Mouse (Mus musculus) ovary, adult 18-20 months (tissue): ENCODE results near the gene Tfap2e.
A peak's percentile ranks its signal among the peaks of the same experiment; 100 is the strongest.

Experiments used
- DNase-seq: peaks from one replicate; pipeline ENCODE4 v3.0.0; 2022; ENCODE audit warnings: low spot score, mixed read lengths

Gene Tfap2e

GRCm38 (mm10) chr4:126706630-126707438, 29.2 kb downstream of the Tfap2e start:
- DNase-seq: no peak

- no peak for DNase-seq
Observed at GRCm38 (mm10) chr4:126696908-126697307, 39.1 kb downstream of the Tfap2e start.

- no peak for DNase-seq
Observed at GRCm38 (mm10) chr4:126693021-126693420, 43.0 kb downstream of the Tfap2e start.

- DNase-seq: no peak
Observed at GRCm38 (mm10) chr4:126689457-126689856, 46.6 kb downstream of the Tfap2e start.

- DNase-seq: no peak
Observed at GRCm38 (mm10) chr4:126683084-126683483, 53.0 kb downstream of the Tfap2e start.

- no peak for DNase-seq
Observed at GRCm38 (mm10) chr4:126682298-126682697, 53.7 kb downstream of the Tfap2e start.

- peak; percentile 94 for DNase-seq
Observed at GRCm38 (mm10) chr4:126677054-126678003, 58.7 kb downstream of the Tfap2e start, which contains the start of gene Psmb2. Psmb2 (plus strand) TSS chr4:126677630.

- no peak for DNase-seq
Observed at GRCm38 (mm10) chr4:126667075-126667474, 69.0 kb downstream of the Tfap2e start.
